Mouse (Mus musculus): Measurements from ENCODE around the gene 1700003H04Rik.

GRCm38 (mm10) chr3:124557317-124557716, 23.6 kb downstream of the 1700003H04Rik start:
- TF ChIP-seq CTCF (IDR thresholded peaks at IDR 0.05; ENCODE audit: low read depth) (no peak), EP300 (IDR thresholded peaks at IDR 0.05; ENCODE audit: low read depth) (no peak)
